Mouse (Mus musculus) ovary, adult 2 months (tissue): ENCODE results near the gene Bex1. TPM values are rescaled to one million over a fixed set of nuclear protein-coding genes. Genes with fewer than 3 reads are reported as not detected.

Experiments used
- polyA plus RNA-seq: library from polyadenylated mRNA; depleted of rRNA; stranded (reverse); fragments of >200 nt; gene quantifications from 2 replicates; pipeline ENCODE4 v1.2.3, GENCODE M21; 2012; rRNA removed

The Bex1 gene
- 9.8 TPM in 2 replicates for polyA plus RNA-seq

GRCm38 (mm10) chrX:136214729-136215677 lies at the start of gene Bex1, which contains the start of gene Tceal7:
Bex1 (minus strand) TSS chrX:136215513.
Tceal7 (plus strand) TSS chrX:136214779.

GRCm38 (mm10) chrX:136244574-136245229 lies 29.4 kb upstream of the Bex1 start, which contains the start of gene Tceal9:
Tceal9 (plus strand) TSS chrX:136245079.

GRCm38 (mm10) chrX:136203664-136204066 lies 11.6 kb downstream of the Bex1 start, which contains the start of gene Tceal5:
Tceal5 (minus strand) TSS chrX:136203876.

GRCm38 (mm10) chrX:136172118-136172551 lies 43.2 kb downstream of the Bex1 start, which contains the start of gene Tceal8:
Tceal8 (minus strand) TSS chrX:136172342.

Other genes with a start within 250 kb of the Bex1 start
- 32.6 and 61.9 TPM in 2 replicates for gene Arxes2, start 221.7 kb downstream of the Bex1 start, polyA plus RNA-seq
- gene Arxes1, start 182.1 kb downstream of the Bex1 start, polyA plus RNA-seq, result 3.8 and 8.6 TPM in 2 replicates
- 2.9 and 3.4 TPM in 2 replicates for gene Bex2, start 147.3 kb downstream of the Bex1 start, polyA plus RNA-seq
- gene Nxf3, start 130.3 kb downstream of the Bex1 start, polyA plus RNA-seq, result 0.21 and 0.61 TPM in 2 replicates
- gene Bex4, start 76.5 kb downstream of the Bex1 start, polyA plus RNA-seq, result 16.5 and 16.7 TPM in 2 replicates
- gene Tceal8, start 43.2 kb downstream of the Bex1 start, polyA plus RNA-seq, result 2.9 and 5.0 TPM in 2 replicates
- 0.26 TPM in 1 of 2 replicates, not detected in the other for gene Tceal5, start 11.6 kb downstream of the Bex1 start, polyA plus RNA-seq
- not detected in 2 replicates for gene Tceal7, start 734 bp downstream of the Bex1 start, polyA plus RNA-seq
- 35.6 and 43.9 TPM in 2 replicates for gene Tceal9, start 29.6 kb upstream of the Bex1 start, polyA plus RNA-seq
- gene Bex3, start 54.7 kb upstream of the Bex1 start, polyA plus RNA-seq, result 115 and 116 TPM in 2 replicates